In genomic region chr14:57797551-57797950, GRCm38 (mm10) we compare ENCODE assay signal across 8 mouse cellular contexts. TPM values are rescaled to one million over a fixed set of nuclear protein-coding genes. Genes with fewer than 3 reads are reported as not detected.
DNase-seq lines count a peak whose midpoint lies in the region; ATAC-seq and TF ChIP-seq lines count a peak whose summit lies in the region.

No protein-coding gene starts in this region.

- H3K27me3 ChIP-seq in heart, embryonic 11.5 days (ENCODE audit: control insufficient read depth, insufficient read depth, low read length) = no peaks in the 10 kb centered on the region
- peaks cover 6% of the 10 kb centered on the region; the same call in 1 of the 2 replicates for H3K27me3 ChIP-seq in G1E (ENCODE audit: insufficient read depth, low read length)
- no peaks in the 10 kb centered on the region for H3K27me3 ChIP-seq in forebrain, embryonic 11.5 days (ENCODE audit: control insufficient read depth, insufficient read depth, low read length)
- no peaks in the 10 kb centered on the region for H3K27me3 ChIP-seq in midbrain, embryonic 10.5 days (ENCODE audit: low read depth, poor library complexity, severe bottlenecking)

- 0 out of 2 replicates have a peak overlapping the region, but pooled peaks have one; percentile 29 for H3K27ac ChIP-seq in heart, embryonic 11.5 days (ENCODE audit: low read depth, low read length)
- no peak overlapping the region for H3K27ac ChIP-seq in forebrain, embryonic 11.5 days (ENCODE audit: low read depth, low read length)
- peak overlapping the region; percentile 95 for H3K27ac ChIP-seq in midbrain, embryonic 10.5 days (replicated peaks)

- TF ChIP-seq CTCF in G1E (IDR thresholded peaks at IDR 0.05; ENCODE audit: low read depth, low read length) = no peak

- peak overlapping the region; percentile 71 for H3K9ac ChIP-seq in heart, embryonic 11.5 days (ENCODE audit: low read depth, low read length)
- H3K9ac ChIP-seq in forebrain, embryonic 11.5 days (ENCODE audit: low read length) = peak overlapping the region; percentile 3; the same call in 1 of the 2 replicates

- 11% methylated on average over 7 of the region's 7 CpGs for WGBS in heart, embryonic 11.5 days (ENCODE audit: insufficient replicate concordance)
- 12% methylated on average over 7 of the region's 7 CpGs for WGBS in forebrain, embryonic 11.5 days
- 13% methylated on average over 7 of the region's 7 CpGs for WGBS in midbrain, embryonic 10.5 days

- DNase-seq in heart, adult 8-10 months (ENCODE audit: low spot score) = no peak
- DNase-seq in G1E (ENCODE audit: low spot score) = no peak
- DNase-seq in forebrain, embryonic 11.5 days (ENCODE audit: low spot score) = no peak
- peak; percentile 8 for DNase-seq in kidney, postnatal 14 days
- DNase-seq in midbrain, embryonic 10.5 days (ENCODE audit: low spot score) = no peak
- DNase-seq in layer of hippocampus, adult 9-11 months = no peak
- DNase-seq in gastrocnemius, postnatal 25 days = no peak

- no peaks in the 10 kb centered on the region for H3K9me3 ChIP-seq in heart, embryonic 11.5 days (replicated peaks; ENCODE audit: control insufficient read depth, low read length)
- H3K9me3 ChIP-seq in G1E (replicated peaks) = no peaks in the 10 kb centered on the region
- H3K9me3 ChIP-seq in forebrain, embryonic 11.5 days (ENCODE audit: control insufficient read depth, low read length) = no peaks in the 10 kb centered on the region
- no peaks in the 10 kb centered on the region for H3K9me3 ChIP-seq in midbrain, embryonic 10.5 days (replicated peaks)

- peak; percentile 15; the same call in 1 of the 2 replicates for ATAC-seq in heart, embryonic 11.5 days (replicated peaks; ENCODE audit: insufficient number of reproducible peaks, low FRiP score, low TSS enrichment)
- ATAC-seq in G1E (ENCODE audit: extremely low read depth, insufficient number of reproducible peaks, low FRiP score, poor library complexity, severe bottlenecking) = no peak
- ATAC-seq in forebrain, embryonic 11.5 days (replicated peaks; ENCODE audit: low FRiP score) = peak; percentile 69; the same call in 1 of the 2 replicates

- H3K4me2 ChIP-seq in heart, embryonic 11.5 days = peak overlapping the region; percentile 74
- H3K4me2 ChIP-seq in forebrain, embryonic 11.5 days (ENCODE audit: low read depth, low read length, severe bottlenecking) = peak overlapping the region; percentile 51

- peaks cover 8% of the 10 kb centered on the region for H3K4me1 ChIP-seq in heart, embryonic 11.5 days (ENCODE audit: control insufficient read depth, insufficient read depth, low read length)
- H3K4me1 ChIP-seq in G1E (ENCODE audit: insufficient read depth, low read depth, low read length) = peaks cover 22% of the 10 kb centered on the region
- H3K4me1 ChIP-seq in forebrain, embryonic 11.5 days (replicated peaks; ENCODE audit: control insufficient read depth, insufficient read depth, low read length) = peaks cover 4% of the 10 kb centered on the region; the same call in 1 of the 2 replicates
- H3K4me1 ChIP-seq in midbrain, embryonic 10.5 days = peaks cover 22% of the 10 kb centered on the region

- peak overlapping the region; percentile 88 for H3K4me3 ChIP-seq in heart, embryonic 11.5 days (ENCODE audit: low read depth, low read length)
- H3K4me3 ChIP-seq in G1E (ENCODE audit: low read depth, low read length) = peak overlapping the region; percentile 94
- peak overlapping the region; percentile 69 for H3K4me3 ChIP-seq in forebrain, embryonic 11.5 days (ENCODE audit: low read depth, low read length)
- peak overlapping the region; percentile 90 for H3K4me3 ChIP-seq in midbrain, embryonic 10.5 days

- H3K36me3 ChIP-seq in heart, embryonic 11.5 days (ENCODE audit: control insufficient read depth, insufficient read depth, low read length) = peaks cover 7% of the 10 kb centered on the region
- H3K36me3 ChIP-seq in G1E (replicated peaks) = peaks cover 25% of the 10 kb centered on the region
- no peaks in the 10 kb centered on the region; the same call in 1 of the 2 replicates for H3K36me3 ChIP-seq in forebrain, embryonic 11.5 days (ENCODE audit: control insufficient read depth, insufficient read depth, low read length)
- peaks cover 27% of the 10 kb centered on the region for H3K36me3 ChIP-seq in midbrain, embryonic 10.5 days

RNA-seq across cellular contexts. Expression of gene Sap18, which starts 0.4 kb away (rescaled TPM):
- 19.5 and 34.2 TPM in 2 replicates for polyA plus RNA-seq in heart, embryonic 11.5 days (2014; fragmentation: Nextera tagmentation; extraction: Ambion mirVana)
- 100 to 1,000 TPM in 1 of 4 experiments, 10 to 100 TPM in 3; 85.9 to 102 (median 91.8) TPM for total RNA-seq in heart, adult 8-10 months (2022)
- total RNA-seq in G1E (2014; fragmentation: Nextera tagmentation) (128 and 244 TPM in 2 replicates), G1E (2017) (50.1 and 63.3 TPM in 2 replicates)
- 373 and 415 TPM in 2 replicates for polyA plus RNA-seq in G1E (2012)
- 24.1 and 25.9 TPM in 2 replicates for polyA plus RNA-seq in forebrain, embryonic 11.5 days (2014; fragmentation: Nextera tagmentation; extraction: Ambion mirVana)
- 26.8 and 32.7 TPM in 2 replicates for polyA plus RNA-seq in midbrain, embryonic 10.5 days (2016; fragmentation: Nextera tagmentation; extraction: Ambion mirVana)
- 10 to 100 TPM; 32.1 to 35.6 TPM for total RNA-seq in gastrocnemius, postnatal 25 days (2021)

RNA-seq across cellular contexts. Expression of gene Ska3, which starts 28.4 kb away (rescaled TPM):
- polyA plus RNA-seq in heart, embryonic 11.5 days (2014; fragmentation: Nextera tagmentation; extraction: Ambion mirVana) = 32.6 and 34.3 TPM in 2 replicates
- total RNA-seq in heart, adult 8-10 months (2022) = under 1 TPM in 1 of 4 experiments, not detected in 3; 0.49 TPM
- 49.3 and 50.3 TPM in 2 replicates for total RNA-seq in G1E (2014; fragmentation: Nextera tagmentation)
- total RNA-seq in G1E (2017) = 38.5 and 47.4 TPM in 2 replicates
- polyA plus RNA-seq in G1E (2012) = 5.3 and 6.9 TPM in 2 replicates
- 55.9 and 63.3 TPM in 2 replicates for polyA plus RNA-seq in forebrain, embryonic 11.5 days (2014; fragmentation: Nextera tagmentation; extraction: Ambion mirVana)
- polyA plus RNA-seq in midbrain, embryonic 10.5 days (2016; fragmentation: Nextera tagmentation; extraction: Ambion mirVana) = 57.4 and 60.1 TPM in 2 replicates
- under 1 TPM in 1 of 2 experiments, not detected in 1; 0.16 TPM for total RNA-seq in gastrocnemius, postnatal 25 days (2021)

RNA-seq across cellular contexts. Expression of gene Mrpl57, which starts 28.5 kb away (rescaled TPM):
- polyA plus RNA-seq in heart, embryonic 11.5 days (2014; fragmentation: Nextera tagmentation; extraction: Ambion mirVana) = 138 and 143 TPM in 2 replicates
- 10 to 100 TPM; 61.9 to 72.6 (median 67.9) TPM for total RNA-seq in heart, adult 8-10 months (2022)
- total RNA-seq in G1E (2014; fragmentation: Nextera tagmentation) (91.3 and 125 TPM in 2 replicates), G1E (2017) (87.8 and 125 TPM in 2 replicates)
- polyA plus RNA-seq in G1E (2012) = 282 and 363 TPM in 2 replicates
- 124 and 131 TPM in 2 replicates for polyA plus RNA-seq in forebrain, embryonic 11.5 days (2014; fragmentation: Nextera tagmentation; extraction: Ambion mirVana)
- 158 and 164 TPM in 2 replicates for polyA plus RNA-seq in midbrain, embryonic 10.5 days (2016; fragmentation: Nextera tagmentation; extraction: Ambion mirVana)
- total RNA-seq in gastrocnemius, postnatal 25 days (2021) = 10 to 100 TPM; 62.0 to 66.1 TPM

RNA-seq across cellular contexts. Expression of gene Lats2, which starts 39.4 kb away (rescaled TPM):
- 18.9 and 20.7 TPM in 2 replicates for polyA plus RNA-seq in heart, embryonic 11.5 days (2014; fragmentation: Nextera tagmentation; extraction: Ambion mirVana)
- total RNA-seq in heart, adult 8-10 months (2022) = 10 to 100 TPM; 24.3 to 39.2 (median 31.0) TPM
- total RNA-seq in G1E (2014; fragmentation: Nextera tagmentation) (6.5 and 22.7 TPM in 2 replicates), G1E (2017) (5.8 and 5.9 TPM in 2 replicates)
- 3.5 and 4.2 TPM in 2 replicates for polyA plus RNA-seq in G1E (2012)
- 14.0 and 16.6 TPM in 2 replicates for polyA plus RNA-seq in forebrain, embryonic 11.5 days (2014; fragmentation: Nextera tagmentation; extraction: Ambion mirVana)
- polyA plus RNA-seq in midbrain, embryonic 10.5 days (2016; fragmentation: Nextera tagmentation; extraction: Ambion mirVana) = 16.8 TPM in 2 replicates
- total RNA-seq in gastrocnemius, postnatal 25 days (2021) = 10 to 100 TPM; 13.6 to 19.8 TPM

RNA-seq across cellular contexts. Expression of gene Gm49361, which starts 51.6 kb away (rescaled TPM):
- not detected in 2 replicates for polyA plus RNA-seq in heart, embryonic 11.5 days (2014; fragmentation: Nextera tagmentation; extraction: Ambion mirVana)
- 1 to 10 TPM in 3 of 4 experiments, not detected in 1; 1.6 to 2.7 (median 1.8) TPM for total RNA-seq in heart, adult 8-10 months (2022)
- not detected in 2 replicates for total RNA-seq in G1E (2014; fragmentation: Nextera tagmentation)
- total RNA-seq in G1E (2017) = not detected in 2 replicates
- polyA plus RNA-seq in G1E (2012) = not detected in 2 replicates
- not detected in 2 replicates for polyA plus RNA-seq in forebrain, embryonic 11.5 days (2014; fragmentation: Nextera tagmentation; extraction: Ambion mirVana)
- not detected in 2 replicates for polyA plus RNA-seq in midbrain, embryonic 10.5 days (2016; fragmentation: Nextera tagmentation; extraction: Ambion mirVana)
- under 1 TPM in 1 of 2 experiments, not detected in 1; 0.51 TPM for total RNA-seq in gastrocnemius, postnatal 25 days (2021)

Comparison
In these comparisons a context has a peak if more than half of its experiments do, and no peak if none do; other contexts are left out.
1. RNA of gene Sap18, which starts 0.4 kb away (polyA plus RNA-seq): 373 to 415 TPM in G1E; 26.8 to 32.7 TPM in midbrain, embryonic 10.5 days, 24.1 to 25.9 TPM in forebrain, embryonic 11.5 days and 19.5 to 34.2 TPM in heart, embryonic 11.5 days; every median in the first group is over 10 times any median in the second.
2. Peak in every context shown above with its lines, with median percentiles within 50 percentile points of each other: H3K4me3 ChIP-seq.